Mouse (Mus musculus): Measurements from ENCODE around the gene Sox2.

GRCm38 (mm10) chr3:34624721-34625270 is 25.4 kb upstream of the Sox2 start:
- TF ChIP-seq POLR2A (IDR thresholded peaks at IDR 0.05; ENCODE audit: borderline replicate concordance, low read depth, low read length) = no peak
- TF ChIP-seq CTCF (IDR thresholded peaks at IDR 0.05; ENCODE audit: low read depth, low read length) = no peak

Data from bone marrow macrophage, adult 2 months (primary cell).